Mouse (Mus musculus) ES-Bruce4 (cell line): ENCODE measurements around the gene Dgkb.

Source experiments
- CTCF ChIP-seq: IDR thresholded peaks from one replicate; pipeline ENCODE4 v1.8.1; 2011; ENCODE audit warnings: low read depth, low read length
- POLR2A ChIP-seq: IDR thresholded peaks from one replicate; pipeline ENCODE4 v1.8.1; 2011; ENCODE audit warnings: low read length; ENCODE audit not compliant: insufficient read depth

DNA sequence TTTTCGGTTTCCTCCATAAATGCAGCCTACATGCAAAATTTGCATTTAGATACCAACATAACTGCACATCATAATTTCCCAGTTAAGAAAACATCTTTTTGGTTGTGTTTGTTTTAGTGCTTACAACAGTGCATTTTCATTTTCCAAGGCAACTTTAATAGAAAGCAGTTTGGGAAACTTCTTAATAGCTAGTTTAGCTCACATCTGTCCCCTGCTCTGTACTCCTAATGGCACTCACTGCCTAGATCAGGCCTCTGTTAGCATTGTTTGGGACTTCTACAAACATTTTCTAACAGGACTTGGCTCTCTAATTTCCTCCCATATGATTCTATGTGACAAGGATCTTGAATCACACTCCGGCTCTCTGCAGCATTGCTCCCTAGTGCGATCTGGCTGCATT, 486.7 kb downstream of the Dgkb start:
- TF ChIP-seq CTCF (no peak), POLR2A (no peak)
